Mouse (Mus musculus) large intestine, adult 2 months (tissue): ENCODE measurements around the gene Cradd. TPM values are rescaled to one million over a fixed set of nuclear protein-coding genes. Genes with fewer than 3 reads are reported as not detected.

Experiments used
- DNase-seq: peaks from one replicate; pipeline ENCODE4 v3.0.0-alpha.2; 2012; ENCODE audit warnings: low read depth, low spot score
- WGBS: fragments of 180-500 bp; shearing (Covaris S2); methylation state at CpG from one replicate; pipeline ENCODE4 v1.1.7; 2018; 5-methylcytosine and 5-hydroxymethylcytosine counted together
- polyA plus RNA-seq: library from polyadenylated mRNA; depleted of rRNA; stranded (reverse); fragments of >200 nt; gene quantifications from 2 replicates; pipeline ENCODE4 v1.2.3, GENCODE M21; 2012

Cradd gene
- polyA plus RNA-seq, 1 experiment, result 13.4 TPM

DNA sequence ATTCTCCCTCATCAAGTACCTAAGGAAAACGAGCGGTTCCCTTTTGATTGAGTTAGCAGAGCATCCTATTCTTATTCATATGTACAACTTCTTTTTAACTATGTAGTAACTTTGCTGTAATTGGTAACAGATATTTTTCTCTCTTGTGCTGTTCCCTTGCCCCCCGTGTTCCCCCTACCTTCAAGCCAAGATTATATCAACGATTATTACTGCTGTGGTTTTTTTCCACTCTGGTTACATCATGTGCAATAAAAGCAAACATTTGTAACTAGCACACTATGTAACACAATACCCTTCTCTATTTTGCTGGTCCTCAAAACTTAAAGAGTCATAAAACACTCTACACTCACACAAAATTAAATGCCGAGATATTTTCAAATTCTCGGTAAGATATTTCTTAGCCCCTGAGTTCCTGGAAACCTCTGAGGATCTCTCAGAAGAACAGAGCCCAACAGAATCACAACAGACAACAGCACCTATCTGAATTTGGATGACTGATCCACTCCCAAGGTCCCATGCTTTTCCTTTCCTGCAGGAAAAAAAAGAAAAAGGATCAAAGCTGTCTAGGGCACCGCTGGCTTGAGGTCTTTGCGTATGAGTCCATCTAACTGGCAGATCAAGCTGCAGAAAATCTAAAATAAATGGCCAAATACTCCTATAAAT lies 68.8 kb downstream of the Cradd start:
- DNase-seq, result no peak
- 54% methylated on average over 8 of the region's 8 CpGs for WGBS

DNA sequence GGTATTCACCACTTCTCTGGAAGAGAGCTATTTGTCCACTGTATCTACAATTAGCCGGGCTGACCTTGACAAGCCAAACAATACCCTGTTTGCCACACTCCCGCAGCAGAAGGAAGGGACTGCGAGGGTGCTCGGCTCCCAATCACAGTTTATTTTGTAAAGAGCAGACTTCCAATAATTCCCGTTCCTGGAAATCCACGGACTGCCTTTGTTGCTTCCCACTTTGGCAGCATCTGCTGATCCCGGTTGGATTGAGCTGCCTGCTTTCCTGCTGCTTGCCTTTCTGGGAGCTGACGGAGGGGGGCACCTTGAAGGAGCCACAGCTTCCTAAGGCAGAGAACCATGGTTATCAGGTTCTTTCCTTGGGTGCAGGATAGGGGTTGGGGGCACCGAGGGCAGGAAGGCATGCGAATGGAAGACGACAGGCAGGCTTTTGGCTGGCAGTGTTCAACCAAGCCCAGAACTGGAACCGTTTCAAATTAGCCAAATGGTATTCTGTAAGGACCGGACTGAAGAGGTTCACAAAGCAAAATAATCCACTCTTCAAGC lies 69.4 kb downstream of the Cradd start:
- no peak for DNase-seq
- WGBS, result 50% methylated on average over 13 of the region's 13 CpGs

DNA sequence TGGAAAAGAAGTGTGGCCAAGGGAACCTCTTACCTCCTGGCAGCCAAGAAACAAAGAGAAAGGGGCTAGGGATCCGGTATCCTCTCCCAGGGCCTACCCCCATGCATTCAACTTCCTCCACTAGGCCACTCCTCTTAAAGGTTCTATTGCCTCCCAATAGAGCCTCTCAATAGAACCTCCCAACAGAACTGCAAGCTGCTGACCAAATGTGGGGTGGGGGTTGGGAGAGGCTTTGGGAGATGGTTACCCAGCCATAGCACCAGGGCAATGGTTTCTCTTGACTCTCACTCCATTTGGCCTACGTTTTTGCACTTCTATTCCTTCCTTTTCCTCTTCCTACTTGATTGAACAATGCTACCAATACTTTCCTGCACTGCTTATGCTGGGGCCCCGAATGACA lies 69.9 kb downstream of the Cradd start:
- WGBS, result 65% methylated on average over 3 of the region's 3 CpGs
- no peak for DNase-seq

DNA sequence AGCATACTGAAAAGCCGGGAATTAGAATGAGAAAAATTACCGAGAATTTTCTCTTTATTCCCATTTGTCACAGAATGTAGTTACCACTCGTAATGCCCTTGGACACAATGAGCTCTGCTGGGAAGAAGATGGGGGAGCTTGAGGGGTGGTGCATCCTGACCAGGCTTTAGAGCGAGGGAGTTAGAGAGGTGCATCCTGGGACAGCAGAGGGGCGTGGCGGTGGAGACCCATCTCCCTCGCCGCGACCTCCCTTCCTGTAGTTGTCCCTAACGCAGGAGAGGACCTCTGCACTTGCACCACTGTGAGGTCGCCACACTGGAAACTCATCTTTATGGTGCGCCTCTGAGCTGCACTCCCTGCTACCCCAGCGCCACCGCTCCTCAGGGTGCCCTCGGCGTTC lies 72.3 kb downstream of the Cradd start:
- 92% methylated on average over 16 of the region's 16 CpGs for WGBS
- DNase-seq, result no peak

DNA sequence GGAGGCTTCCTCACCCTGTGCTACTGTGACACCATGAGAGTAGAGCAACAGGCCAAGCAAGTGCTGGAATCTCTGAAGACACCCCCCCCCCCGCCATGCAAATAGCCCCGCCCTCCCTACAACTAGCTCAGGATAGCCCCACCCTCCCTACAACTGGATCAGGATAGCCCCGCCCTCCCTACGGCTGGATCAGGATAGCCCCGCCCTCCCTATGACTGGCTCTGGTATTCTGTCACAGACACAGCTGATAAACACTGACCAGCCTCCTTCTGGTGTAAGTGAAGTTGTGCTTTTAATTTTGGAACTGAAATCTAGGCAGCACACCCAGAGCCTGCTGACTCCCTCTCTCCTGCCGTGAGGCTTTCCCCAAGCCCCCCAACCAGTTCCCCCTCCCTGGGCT lies 75.6 kb downstream of the Cradd start:
- WGBS, result 55% methylated on average over 6 of the region's 6 CpGs
- DNase-seq, result no peak

DNA sequence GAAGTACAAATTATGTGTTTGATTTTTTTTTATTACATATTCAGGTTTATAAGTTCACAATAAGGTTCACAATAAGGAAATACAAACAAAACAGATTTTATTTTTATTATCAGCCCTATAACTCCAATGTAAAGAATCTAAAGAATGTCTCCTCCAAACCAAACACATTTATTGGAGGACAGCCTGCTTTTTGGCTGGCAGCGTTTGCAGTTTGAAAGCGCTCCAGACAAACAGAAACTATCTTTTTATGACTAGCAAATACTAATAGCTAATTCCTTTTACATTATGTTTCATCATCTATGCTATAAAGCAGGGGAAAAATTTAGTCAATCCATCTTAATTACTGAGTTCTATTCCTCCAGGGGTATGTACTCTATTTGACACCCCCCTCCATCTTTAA lies 77.2 kb downstream of the Cradd start:
- 15% methylated on average over 2 of the region's 2 CpGs for WGBS

DNA sequence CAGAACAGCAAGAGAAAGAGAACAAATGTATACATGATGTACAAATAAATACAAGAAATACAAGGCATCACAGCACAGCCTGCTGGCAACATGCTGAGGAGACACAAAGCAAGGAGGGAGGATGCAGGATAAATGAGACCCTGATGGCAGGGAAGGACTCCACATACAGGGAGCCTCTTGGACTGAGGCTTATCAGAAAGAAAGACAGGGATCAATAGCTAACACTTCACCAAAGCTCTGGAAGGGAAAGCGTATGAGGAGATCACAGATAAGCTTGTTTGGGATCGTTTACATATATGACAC lies 78.3 kb downstream of the Cradd start:
- 77% methylated on average over 2 of the region's 2 CpGs for WGBS
- no peak for DNase-seq

More for the DNA sequence above, 77.2 kb downstream of the Cradd start:
- no peak for DNase-seq

DNA sequence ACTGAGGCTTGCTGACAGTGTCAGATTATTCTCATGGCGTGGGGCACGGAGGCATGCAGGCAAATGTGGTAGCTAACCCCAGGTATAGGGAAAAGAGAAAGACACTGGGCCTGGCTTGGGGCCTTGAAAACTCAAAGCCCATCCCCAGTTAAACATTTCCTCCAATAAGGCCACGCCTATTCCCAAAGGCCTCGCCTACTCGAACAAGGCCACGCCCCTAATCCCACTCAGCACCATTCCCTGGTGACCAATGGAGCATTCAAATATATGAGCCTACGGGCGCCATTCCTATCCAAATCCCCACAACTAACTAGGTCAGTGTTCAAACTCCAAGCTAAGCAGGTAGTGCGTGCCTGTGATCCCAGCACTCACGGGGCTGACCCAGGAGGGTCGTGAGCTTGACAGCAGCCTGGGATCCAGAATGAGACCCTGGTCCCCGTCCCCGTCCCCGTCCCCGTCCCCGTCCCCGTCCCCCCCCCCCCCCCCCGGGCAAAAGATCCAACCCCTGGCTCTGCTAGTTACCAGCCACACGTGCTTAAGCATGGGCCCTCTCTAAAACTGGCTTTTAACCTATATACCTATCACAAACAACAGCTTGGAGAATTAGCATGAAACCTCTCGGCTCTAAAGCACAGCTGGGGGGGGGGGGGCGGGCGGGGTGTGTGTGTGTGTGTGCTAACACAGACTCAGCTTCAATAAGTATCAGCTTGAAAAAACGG lies 78.8 kb downstream of the Cradd start:
- no peak for DNase-seq
- 74% methylated on average over 16 of the region's 23 CpGs for WGBS

DNA sequence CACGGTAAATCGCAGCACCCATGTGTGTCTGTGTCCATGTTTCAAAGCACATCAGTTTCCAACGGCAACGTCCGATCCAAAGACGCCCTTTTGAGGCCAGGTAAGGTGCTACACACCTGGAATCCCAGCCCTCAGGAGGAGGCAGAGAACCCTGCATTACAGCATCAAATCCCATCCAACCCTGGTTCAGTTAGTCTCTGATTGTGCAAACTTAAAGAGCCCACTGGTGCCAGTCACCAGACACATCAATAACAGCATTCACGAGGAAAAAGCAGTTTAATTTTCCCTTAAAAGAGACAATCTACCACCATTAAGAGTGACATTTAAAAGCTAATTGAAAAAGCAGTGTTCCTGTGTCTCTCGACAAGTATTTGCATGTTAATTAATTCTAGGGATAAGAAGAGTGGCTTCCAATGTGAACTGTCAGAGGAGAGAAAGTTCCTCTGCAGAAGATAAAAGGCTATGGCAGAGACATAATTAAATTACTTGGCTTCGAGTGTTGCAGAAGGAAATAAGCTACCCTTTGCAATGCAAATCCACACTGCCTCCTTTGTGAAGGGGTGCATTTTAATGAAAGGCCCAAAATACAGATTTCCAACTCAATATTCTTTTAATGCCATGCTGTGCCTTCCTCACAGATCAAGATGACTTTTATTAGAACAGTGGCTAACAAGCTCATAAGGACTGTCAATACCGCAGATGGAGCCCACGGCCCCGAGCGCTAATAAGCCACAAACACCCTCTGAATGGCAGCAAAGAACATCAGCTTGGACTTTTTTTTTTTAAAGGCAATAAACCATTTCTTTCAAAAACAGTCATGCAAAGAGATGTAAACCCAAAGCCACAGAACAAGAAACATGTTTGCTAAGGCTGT lies 84.5 kb downstream of the Cradd start:
- 88% methylated on average over 13 of the region's 13 CpGs for WGBS

DNA sequence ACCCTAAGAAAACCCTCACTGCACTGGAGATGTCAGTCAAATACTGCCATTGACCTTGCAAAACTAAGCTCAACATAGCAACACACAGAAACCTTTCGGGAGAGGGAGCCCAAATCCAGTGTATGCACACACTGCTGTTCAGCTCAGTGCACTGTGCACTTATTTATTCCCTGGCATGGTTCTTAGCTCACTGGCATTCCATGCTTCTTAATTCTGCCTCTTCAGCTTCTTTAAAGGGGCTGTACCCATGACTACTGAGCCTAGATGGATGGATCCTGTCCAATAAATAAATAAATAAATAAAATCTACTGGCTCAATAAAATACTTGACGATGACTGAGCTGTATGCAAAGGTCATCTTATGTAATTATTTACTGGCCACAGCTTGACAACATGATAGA lies 85.3 kb downstream of the Cradd start:
- DNase-seq, result no peak

More for the DNA sequence above, 84.5 kb downstream of the Cradd start:
- no peak for DNase-seq

DNA sequence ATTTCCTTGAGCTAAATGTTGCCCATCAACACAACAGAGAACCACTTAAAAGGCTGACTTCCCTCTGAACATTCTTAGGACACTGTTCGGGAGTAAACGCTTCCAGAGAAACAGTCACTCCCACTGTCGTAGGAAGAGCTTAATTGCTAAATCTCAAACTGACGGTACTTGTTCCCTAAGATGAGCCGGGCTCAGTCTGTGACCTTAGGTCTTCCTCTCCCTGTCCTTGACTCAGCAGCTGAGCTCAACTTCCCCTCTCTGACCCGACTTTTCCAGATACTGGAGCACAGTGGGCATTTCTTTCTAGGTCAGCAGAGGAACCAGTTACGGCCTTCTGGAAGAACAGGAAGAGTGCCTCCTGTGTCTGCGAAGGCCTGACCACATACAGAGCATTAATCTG lies 87.7 kb downstream of the Cradd start:
- WGBS, result 66% methylated on average over 8 of the region's 8 CpGs
- no peak for DNase-seq

More for the DNA sequence above, 85.3 kb downstream of the Cradd start:
- 66% methylated on average over 2 of the region's 2 CpGs for WGBS

DNA sequence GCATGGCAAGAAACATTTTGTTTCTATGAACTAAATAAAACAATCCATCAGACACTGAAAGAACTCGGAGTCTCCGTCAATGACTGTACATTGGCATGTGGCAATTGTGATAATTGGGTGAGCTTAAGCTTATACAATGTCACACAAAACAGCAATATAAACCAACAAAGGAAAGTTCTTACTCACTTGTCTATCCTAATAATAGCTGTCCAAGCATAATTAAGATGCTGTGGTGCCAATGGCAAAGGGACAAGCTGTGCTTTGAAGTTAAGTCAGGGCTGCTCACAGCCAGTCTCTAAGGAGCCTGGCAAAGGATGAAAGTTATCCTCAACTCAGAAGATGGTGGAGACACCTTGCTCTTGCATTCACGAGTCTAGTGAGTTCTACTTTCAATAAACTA lies 89.3 kb downstream of the Cradd start:
- 85% methylated on average over 3 of the region's 3 CpGs for WGBS
- DNase-seq, result no peak

DNA sequence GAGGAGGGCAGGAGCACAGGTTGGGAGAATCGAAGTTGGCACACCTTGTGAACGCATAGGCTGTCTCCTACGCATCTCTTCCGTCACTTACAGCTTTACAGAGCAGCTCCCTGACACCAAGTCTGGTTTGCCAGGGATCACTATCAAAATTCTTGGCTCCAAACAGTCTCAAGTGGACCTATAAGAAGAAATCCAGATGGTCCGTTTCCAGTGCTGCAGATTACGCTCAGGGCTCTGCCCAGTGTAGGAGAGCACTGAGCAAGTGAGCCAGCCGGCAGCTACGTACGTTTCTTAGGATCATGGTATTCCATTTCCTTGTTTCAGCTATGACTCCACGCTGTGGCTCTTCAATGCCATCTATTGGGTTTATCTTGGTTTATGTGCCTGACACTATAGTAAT lies 90.9 kb downstream of the Cradd start:
- 77% methylated on average over 10 of the region's 10 CpGs for WGBS
- DNase-seq, result no peak

DNA sequence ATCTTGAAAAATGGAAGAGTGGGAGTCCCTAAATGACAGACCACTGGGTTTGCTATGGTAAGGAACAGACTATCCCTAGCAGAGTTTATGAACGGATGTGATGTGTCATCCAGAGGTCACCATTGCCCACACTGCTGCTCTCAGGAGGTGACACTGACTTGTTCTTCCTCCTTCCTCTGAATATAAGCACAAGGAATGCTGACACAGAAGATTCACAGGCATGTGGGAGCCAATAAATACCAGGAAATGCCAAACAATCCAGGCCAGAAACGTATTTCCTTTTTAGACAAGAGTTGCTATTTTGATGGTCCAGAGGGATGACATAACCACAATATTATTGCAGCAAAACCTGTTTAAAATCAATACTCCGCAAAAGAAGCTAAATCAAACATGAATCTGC lies 91.4 kb downstream of the Cradd start:
- WGBS, result 50% methylated on average over 3 of the region's 3 CpGs
- DNase-seq, result no peak

DNA sequence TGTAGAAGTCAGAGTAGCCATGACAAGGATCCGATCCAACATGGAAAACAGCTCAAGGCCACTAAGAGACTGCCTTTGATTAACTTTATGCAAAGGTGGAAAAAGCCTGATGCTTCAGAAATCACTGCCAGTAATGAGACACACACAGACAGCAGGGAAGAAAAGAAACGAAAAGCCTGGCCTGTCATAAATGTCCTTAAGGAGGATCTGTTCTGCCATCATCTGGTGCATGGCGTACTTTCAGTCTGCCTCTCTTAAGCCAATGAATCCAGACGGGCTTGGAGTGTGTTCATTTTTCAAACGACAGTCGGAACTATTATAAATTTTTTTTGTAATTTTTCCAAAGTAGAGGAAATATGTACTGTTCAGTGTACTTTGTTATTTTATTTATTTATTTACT lies 95.7 kb downstream of the Cradd start:
- DNase-seq, result no peak
- 50% methylated on average over 6 of the region's 6 CpGs for WGBS

DNA sequence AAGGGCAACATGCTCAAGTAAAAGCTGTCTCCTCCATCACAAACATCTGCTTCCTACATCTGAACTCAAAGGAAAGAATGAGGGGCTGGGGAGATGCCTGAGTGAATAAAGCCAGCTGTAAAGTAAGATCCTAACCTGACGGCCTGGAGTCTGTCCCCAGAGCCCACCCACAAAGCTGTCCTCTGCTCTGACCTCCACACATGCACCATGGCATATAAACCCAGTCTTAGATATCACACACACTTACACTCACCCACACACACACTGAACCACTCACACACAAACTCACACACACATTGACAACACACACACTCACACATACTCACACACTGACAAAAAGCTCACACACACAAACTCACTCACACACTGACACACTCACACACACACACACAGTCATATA lies 96.3 kb downstream of the Cradd start:
- 82% methylated on average over 1 of the region's 1 CpGs for WGBS

DNA sequence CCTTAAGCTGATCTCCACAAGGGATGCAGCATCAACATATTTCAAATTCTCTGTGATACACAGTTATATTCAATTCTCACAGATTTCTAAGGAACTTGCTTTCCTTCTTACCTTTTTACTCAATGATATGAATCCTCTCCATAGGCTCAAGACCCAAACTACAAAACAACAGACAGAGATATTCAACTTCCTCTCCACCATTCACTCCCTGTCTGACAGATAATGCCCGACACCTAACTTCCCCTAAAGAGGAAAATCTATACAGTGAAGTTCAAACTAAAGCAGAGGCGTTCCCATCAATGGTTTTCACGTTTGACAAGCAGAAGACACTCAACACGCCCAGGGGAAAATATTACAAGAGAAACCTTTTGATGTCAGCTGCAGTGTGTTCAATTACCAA lies 97.2 kb downstream of the Cradd start:
- 82% methylated on average over 4 of the region's 4 CpGs for WGBS

More for the DNA sequence above, 96.3 kb downstream of the Cradd start:
- DNase-seq, result no peak

DNA sequence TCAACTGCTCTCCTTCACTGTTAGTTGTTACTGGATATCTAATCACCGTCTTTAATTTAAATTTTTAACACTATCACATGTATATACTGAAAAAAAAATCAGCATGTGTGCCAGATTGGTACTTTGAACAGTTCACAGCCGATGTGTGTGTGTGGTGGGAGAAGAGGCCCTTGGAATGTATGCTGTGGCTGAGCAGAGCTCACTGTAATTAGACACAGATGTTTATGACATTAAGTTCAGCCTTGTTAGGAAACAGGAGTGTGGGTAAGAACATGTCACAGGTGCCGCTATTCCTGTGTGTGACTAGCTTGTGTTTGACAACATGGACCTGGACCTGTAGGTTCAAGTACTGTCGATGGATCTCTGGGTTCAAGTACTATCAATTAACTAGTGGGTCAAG lies 98.9 kb downstream of the Cradd start:
- DNase-seq, result no peak
- WGBS, result 67% methylated on average over 4 of the region's 4 CpGs

More for the DNA sequence above, 97.2 kb downstream of the Cradd start:
- DNase-seq, result no peak

DNA sequence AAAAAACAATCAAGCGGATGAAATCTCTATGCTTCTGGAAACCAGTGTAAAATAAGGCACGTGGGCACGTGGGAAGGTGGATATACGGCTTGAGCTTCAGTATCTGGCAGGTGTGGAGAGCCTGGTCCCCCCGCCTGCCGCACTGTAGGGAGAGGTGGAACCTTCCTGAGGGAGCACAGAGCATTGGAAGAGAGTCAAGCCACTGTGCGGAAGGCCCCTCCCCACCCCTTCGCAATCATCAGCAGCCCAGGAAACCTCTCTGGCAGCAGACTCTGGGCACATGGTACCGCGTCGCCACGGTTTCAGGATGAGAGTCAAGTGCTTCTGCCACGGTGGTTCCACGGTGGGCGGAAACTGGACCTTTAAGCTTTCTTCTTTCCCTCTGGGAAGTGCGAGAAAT lies 100.7 kb downstream of the Cradd start:
- DNase-seq, result peak; percentile 24
- WGBS, result 33% methylated on average over 16 of the region's 16 CpGs

DNA sequence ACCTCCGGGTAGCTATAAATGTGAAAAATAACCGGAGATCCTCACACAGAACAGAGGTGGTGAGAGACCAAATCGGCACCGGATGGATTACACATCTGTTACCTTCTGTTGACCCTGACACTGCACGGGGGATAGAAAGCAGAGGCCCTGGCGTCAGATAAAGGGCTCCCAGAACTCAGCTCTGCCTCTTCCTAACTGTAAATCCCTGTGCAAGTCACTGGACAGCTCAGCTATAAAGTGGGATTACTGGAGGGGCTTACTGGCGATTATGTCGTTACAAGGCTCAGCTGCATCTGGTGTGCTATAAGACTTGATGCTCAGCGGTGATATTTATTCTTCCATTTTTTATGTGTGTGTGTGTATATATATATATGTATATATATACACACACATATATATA lies 102.0 kb downstream of the Cradd start:
- no peak for DNase-seq
- WGBS, result 70% methylated on average over 9 of the region's 9 CpGs
